Mouse (Mus musculus): ENCODE measurements at regions not wholly inside any gene's neighbourhood (a gene's known extent, or its start where the extent isn't known, plus 50 kb on each side); places are given as distances from the start of the nearest gene placed in this dataset.
"Not testable (repeated sequence)": the region's sequence is repeated elsewhere in the genome, so short reads cannot be mapped to it uniquely, and the experiment has no call there.

DNA sequence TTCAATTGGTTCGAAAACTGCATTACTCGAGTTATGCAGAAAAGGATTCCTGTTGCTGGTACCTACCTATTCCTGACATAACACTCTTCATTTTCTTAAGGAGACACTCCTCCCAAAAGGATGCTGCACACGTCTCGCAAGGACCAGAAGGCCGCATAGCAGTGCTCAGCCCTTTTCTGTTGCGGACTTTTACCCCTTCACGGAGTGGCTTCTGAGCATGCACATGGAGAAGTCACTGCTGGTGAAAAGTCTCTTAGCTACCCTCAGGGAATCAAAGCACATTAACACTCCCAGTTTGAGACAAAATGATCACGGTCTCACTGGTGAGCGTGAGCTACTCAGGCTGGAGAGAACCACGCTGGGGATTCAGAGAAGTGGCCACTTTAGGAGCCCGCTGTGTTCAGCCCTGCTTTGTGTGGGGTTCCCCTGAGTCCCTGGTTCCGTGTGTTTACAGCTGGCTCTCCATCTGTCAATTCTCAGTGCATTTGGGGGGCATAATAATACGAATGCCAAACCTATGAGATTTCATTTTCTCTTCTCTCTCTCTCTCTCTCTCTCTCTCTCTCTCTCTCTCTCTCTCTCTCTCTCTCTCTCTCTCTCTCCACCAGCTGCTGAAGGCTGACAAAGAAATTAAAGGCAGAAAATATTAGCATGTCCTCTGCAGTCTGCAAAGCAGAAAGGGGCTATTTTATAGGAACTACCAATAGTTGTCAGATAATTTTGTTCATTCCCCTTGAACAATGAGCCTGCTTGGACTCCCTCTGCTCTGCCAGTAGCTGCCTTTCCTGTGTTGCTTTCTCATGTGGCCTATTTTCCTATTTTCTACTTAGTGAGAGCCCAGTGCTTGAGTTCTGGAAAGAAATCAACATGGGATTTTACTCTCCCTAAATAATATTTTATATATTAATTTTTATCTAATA lies 160.7 kb downstream of the Basp1 start:
- intact Hi-C loops (cut with DNase I): no loop called here

DNA sequence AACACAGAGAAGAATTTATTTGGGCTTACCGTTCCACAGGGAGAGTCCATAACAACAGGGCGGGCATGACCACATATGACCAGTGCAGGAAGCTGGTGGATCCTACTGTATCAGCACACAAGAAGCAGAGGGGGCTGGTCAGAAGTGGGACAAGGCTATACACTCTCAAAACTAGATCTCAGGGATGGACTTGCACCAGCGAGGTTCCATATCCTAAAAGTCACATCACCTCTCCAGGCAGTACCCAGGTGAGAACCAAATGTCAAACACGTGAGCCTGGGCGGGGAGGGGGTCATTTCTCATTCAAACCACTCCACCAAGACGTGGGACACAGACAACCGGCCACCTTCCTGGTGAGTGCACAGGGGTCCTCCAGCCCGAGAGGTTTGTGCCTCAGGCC lies 167.9 kb downstream of the Basp1 start:
- intact Hi-C loops (cut with DNase I): no loop called here

DNA sequence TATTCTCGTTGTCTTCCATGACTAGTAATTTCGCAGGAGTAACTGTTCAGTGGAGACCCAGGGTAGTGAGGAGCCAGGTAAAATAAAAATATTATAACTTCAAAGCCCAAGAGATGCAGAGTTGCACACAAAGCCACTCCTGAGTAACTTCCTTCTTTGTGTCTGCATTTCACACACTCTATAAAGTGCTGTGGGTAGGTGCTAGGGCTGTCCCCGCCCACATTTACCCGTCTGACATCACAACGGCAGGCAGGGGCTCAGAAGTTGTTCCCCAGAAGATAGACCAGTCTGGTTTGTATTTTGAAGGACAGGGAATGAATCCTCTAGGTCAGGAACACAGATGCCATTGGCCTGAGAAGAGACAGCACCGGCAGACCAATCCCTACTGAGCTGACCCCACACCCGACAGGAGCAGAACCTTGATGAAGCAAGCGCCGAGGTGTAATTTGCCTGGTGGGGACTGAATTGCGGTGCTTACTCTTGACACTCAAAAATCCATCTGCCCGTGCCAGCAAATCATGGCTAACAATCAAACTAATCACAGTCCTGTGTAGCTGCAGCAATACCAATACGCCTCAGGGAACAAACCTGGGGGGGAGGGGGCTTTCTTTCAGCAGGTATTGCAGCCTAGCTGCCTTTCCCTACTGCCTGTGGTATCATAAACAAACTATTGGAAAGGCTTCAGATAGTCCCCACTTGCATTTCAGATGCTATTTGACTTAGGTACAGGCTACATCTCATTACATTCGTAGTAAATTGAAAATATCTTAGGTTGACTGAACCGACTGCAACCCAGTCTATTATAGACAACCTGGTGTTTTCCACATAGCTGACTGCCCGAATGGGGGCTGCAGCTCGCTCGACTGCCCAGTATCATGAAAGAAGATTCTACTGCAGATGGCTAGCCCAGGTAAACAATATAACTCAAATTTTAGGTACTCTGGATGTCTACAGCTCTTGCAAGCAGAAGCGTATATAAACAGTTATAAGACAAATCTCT lies 175.6 kb downstream of the Basp1 start:
- intact Hi-C loops (cut with DNase I): no loop called here

DNA sequence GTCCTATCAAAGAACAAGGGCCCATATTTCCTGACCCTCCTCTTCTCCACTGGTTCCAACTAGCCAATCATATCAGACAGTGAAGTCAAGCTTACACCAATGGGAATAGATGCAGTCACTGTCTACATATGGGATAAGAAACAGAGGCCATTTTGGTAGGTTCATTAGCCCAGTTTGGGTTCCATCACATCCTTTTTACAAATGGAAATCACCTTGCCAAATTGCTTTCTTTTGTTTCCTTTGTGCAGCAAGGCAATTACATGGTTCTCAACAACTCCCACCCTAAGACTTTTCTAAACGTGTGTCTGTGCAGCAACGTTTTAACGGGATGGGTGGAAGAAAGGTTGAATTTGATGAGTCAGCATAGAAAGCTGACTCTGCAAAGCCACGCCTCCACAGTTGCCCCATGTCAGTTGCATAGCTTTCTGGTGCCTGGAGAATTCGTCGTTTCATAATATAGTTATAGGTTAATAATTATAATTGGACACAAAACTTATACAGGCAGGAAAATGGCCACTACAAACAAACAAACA lies 177.3 kb downstream of the Basp1 start:
- intact Hi-C loops (cut with DNase I): no loop called here

DNA sequence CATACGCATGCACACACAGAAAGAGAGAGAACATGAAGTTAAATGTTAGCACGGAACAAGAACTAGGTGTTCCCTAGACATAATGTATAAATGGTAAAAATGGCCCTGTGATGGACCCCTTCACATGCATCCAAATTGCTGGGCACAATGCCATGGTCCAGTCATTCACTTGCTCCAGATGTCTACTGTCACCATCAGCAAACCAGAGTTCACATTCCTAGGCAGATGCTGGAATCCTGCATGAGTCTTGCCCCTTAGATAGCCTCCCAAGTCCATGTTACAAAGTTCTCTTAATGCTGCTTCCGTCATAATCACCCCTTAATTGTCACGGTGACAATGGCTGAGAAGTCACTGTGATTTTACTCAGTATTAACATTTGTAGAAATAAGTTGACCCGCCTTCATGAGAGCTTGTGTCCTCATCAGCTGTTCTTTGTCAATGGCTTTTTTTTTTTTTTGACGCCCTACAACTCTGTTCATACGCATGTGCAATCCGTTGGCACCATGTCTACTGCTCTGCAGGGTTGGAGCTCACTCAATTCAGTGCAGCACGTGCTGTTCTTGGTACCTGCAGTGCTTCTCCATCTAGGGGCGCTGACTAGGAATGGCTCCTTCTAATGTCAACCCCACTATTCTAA lies 179.4 kb downstream of the Basp1 start:
- intact Hi-C loops (cut with DNase I): no loop called here

GRCm38 (mm10) chr15:25230213-25230612 lies 183.4 kb downstream of the Basp1 start:
- intact Hi-C loops (cut with DNase I): no loop called here

DNA sequence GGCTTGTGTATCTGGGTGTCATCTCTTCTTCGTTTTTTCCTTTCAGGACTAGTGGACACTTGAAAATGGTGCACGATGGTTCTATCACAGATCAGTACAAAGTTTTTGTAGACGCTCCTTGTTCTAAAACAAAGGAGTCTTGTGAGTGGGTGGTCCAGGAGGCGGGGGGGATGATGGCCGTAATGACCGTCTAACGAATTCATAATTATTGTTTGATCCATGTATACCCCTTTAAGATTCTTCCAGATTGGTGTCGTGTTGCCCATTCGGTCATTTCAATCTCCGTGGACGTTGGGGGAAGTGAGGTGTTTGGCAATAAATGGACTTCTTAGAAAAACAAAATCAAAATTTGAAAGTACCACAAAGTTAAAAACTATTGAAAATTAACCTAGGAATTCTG lies 183.8 kb downstream of the Basp1 start:
- intact Hi-C loops (cut with DNase I): no loop called here

DNA sequence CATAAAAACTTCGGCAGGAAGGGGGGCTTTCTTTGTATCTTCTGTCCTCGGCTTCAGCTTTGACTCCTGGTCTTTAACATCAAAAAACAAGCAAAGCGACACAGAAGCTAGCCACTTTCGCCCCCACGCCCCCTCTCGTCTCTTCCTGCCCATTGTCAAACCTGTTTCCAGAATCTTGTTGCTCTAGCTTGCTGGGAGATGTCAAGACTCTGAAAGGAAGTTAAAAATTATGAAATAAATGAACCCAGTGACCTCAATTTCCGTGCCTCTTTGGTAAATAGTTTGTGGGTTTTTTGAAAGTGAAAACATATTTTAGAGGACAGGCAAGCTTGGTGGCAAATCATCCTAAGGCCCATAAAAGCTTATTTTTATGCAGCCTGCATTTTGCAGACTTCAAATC lies 186.1 kb downstream of the Basp1 start:
- intact Hi-C loops (cut with DNase I): no loop called here

DNA sequence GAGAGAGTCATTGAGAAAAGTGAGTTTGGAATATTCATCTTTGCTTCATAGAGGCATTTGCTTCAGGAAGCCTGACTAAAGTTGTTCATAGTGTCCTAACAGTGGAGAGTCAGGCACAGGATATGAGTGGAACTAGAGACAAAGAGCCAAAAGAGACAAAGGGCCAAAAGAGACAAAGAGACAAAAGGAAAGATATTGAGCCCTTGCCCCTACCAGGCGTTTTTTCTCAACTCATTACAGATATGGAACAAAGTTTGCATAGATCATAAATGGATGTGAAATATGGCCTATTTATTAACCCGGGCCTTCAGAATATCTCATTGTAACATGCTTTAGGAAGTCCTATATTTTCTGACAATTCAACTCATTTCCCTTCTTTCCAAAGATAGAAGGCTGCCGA lies 187.6 kb downstream of the Basp1 start:
- intact Hi-C loops (cut with DNase I): no loop called here

DNA sequence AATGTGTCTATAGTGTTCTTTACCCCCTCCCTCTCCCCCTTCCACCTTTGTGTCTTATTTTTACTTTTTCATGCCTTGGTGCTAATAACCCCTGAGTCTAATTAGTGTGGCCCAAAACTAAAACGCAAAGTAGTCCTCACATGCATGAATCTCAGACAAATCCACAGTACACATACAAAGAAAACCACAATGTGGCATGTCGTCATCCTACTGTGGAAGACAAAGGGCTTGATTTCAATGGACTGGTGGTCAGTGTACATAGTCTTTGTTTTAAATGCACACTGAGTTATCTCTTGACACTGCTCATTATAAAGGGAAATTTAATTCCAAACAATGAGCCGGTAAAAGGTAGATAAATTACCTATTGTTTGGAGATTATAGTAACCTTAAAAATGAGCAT lies 188.1 kb downstream of the Basp1 start:
- intact Hi-C loops (cut with DNase I): no loop called here

GRCm38 (mm10) chr15:25221749-25222148 lies 191.8 kb downstream of the Basp1 start:
- intact Hi-C loops (cut with DNase I): no loop called here

DNA sequence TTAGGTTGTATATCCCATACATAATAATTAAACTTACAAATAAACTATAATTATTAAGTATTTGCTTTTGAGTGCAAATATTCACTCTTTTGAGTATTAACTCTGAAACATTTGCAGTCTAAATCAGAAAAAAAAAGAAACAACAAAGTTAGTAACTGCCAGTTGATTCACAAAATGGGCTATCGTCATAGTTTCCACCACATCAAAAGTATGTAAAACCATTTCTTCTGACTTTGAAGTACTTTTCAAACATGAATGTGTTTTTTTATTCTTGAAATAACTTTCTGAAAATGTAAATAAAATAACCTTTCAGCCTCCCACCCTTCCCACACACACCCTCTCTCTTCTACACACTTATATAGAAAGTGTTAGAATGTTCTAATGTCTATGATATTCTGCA lies 197.2 kb downstream of the Basp1 start:
- intact Hi-C loops (cut with DNase I): no loop called here

DNA sequence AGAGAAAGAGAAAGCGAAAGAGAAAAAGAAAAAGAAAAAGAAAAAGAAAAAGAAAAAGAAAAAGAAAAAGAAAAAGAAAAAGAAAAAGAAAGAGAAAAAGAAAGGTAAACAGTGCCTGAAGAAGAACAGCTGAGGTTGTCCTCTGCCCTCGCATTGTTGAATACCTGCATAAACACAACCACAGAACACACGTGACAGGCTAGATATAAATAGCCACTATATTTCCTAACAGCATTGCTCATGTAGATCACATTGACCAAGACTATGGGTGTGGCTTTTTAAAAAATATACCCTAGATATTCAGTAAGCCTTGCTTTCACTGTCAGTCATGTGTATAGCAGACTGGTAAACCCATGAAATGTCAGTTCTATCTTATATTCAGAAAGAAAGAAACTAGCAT lies 211.5 kb downstream of the Basp1 start:
- intact Hi-C loops (cut with DNase I): no loop called here

DNA sequence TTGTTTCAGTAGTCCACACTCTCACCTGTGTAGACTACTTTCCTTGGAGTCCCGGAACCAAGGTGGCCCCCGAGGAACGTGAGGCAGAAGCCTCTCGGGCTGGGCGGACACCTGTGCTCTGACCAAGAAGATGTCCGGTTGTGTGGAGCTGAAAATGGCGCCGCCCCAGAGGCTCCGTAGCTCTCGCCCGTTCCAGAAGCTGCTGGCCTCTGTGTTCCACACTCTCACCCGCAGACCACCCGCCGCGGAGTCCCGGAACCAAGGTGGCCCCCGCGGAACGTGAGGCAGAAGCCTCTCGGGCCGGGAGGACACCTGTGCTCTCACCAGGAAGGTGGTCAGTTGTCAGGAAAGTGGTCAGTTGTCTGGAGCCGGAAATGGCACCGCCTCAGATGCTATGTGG lies 213.3 kb downstream of the Basp1 start:
- intact Hi-C loops (cut with DNase I): not testable (repeated sequence)

DNA sequence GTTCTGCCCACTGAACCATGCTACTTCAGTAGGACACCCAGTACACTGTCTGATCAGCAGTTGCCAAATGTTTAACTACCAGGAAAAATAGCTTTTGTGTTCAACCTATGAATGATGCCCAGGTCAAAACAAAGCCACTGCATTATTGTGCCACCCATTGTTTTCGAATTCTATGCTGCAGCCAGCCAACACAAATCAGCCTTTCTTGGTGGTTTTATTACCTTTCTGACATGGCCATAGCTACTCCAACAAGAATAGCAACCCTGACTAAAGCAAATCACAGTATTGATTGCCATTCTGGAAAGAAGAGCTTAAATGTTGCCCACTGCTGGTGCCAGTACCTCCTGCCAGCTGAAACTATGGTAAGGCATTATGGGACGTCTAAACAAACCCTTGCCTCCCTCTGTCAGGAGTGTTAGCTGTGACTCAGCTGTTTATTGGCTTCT lies 225.7 kb downstream of the Basp1 start:
- intact Hi-C loops (cut with DNase I): no loop called here

DNA sequence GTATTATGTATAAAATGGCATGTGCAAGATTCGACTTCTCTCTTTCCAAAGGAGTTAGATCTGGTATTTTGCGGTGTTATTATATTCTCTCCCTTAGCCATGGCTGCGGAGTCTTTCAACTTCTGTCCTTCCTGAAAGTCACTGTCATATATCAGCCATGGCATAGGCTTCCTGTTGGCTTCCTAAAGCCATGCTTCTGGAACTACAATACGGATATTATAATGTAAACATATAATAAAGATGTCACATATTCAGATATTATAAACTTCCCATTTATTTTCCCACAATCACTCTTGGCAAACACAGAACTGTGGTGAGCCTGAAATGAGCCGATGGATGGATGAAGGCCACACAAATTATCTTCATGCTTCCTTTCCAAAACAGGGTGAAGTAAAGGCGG lies 240.8 kb downstream of the Basp1 start:
- intact Hi-C loops (cut with DNase I): no loop called here

GRCm38 (mm10) chr15:25146371-25146770 lies 267.2 kb downstream of the Basp1 start:
- intact Hi-C loops (cut with DNase I): no loop called here

DNA sequence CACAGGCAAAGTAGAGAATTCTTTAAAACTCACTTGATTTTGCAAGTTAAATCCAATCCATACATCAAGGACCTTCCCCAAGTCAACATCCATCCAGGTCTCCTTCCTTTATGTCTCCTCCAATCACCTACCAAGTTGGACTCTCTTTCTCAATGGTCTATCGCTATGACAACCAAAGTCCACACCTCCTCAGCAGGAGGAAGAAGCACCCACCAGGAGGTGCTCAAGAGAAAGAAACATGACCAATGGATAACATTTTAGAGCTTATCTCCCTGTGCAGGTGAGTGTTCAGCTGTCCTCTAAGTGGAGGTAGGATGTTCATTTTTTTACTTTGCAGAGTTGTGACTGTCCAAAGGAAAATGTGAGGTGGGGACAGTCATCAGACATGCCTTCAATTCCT lies 269.3 kb downstream of the Basp1 start:
- intact Hi-C loops (cut with DNase I): no loop called here

DNA sequence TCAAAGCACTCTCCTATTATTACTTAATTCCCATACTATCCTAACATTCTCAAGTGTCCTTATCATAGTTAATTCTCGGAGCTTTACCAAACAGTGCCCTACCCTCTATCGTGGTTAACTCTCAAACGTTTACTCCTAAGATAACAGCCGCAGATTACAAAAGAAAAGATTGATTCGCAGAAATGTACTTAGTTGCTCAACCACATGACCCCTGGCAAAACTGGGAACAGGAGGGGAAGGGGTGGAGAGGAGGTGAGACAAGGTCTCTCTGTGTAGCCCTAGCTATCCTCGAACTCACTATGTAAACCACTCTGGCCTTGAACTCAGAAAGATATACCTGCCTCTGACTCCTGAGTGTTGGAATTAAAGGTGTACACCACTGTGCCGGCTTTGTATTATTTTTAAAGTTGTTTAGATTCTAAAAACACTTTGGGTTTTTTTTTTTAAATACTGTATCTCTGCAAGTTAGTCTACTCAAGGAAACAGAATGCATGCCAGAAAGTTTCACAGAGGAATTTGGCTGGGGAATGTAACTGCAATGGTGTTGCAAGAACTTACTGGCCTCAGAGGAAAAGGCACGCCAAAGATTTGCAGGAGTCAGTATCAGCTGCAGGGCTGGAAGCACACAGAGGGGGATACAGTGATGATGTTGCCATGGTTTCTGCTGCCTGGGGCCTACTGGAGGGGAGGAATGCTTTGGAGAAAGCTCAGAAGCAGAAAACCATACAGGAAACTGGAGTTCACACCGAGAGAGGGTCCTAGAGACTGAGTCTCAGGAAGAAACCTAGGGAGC lies 273.0 kb downstream of the Basp1 start:
- intact Hi-C loops (cut with DNase I): no loop called here

DNA sequence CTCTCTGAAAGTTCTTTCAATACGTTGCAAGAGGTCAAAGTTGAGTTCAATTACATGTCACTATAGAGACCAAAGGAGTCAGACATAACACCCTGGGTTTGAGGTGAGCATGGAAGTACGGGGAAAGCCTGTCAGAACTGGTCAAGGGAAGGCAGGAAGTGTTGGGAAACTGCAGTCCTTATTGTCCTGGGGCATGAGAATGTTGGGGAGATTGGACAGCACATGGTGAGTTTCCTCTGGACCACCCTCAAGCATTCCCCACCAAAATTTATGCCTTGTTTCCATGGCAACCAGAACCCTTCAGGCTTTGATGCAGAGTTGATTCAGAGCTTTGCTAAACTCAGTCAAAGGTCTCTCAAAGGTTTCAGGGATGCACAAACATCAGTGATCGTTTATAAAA lies 276.5 kb downstream of the Basp1 start:
- intact Hi-C loops (cut with DNase I): no loop called here
